Mouse (Mus musculus): ENCODE results near the gene Txnl4b. TPM values are rescaled to one million over a fixed set of nuclear protein-coding genes. Genes with fewer than 3 reads are reported as not detected.

Txnl4b gene
- total and polyA plus RNA-seq, 3 experiments, result 13.4 to 17.8 (median 13.6) TPM

- TF ChIP-seq HCFC1 (IDR thresholded peaks at IDR 0.05; ENCODE audit: low read depth, low read length), result peak; percentile 97
Measured at GRCm38 (mm10) chr8:109565498-109566333, at the start of gene Txnl4b, which contains the start of gene Dhx38 (continued).

DNA sequence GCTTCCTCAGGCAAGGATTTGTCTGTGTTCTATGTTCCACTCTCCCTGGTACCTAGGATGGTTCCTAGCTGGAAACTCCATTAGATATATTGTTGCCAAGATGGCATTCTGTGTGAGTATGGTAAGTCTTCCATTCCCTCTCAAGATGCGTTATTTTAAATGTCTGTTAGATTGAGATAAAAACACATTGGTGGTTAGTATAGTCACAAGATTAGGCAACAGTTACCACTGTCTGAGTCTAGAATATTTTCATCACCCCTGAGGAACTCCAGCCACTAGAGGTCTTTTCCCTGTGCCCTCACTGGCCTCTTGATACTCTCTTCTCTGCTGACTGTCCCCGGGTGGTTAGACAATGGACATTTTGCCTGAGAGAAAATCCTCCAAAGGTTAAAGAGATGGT, 41.7 kb upstream of the Txnl4b start:
- Histone ChIP-seq H3K27me3 (replicated peaks) (no peaks in the 10 kb centered on the region), H3K4me2 (ENCODE audit: insufficient read depth, low read depth, poor library complexity, severe bottlenecking) (no peak overlapping the region), H3K27ac (ENCODE audit: insufficient read depth, low read depth) (no peak overlapping the region), H3K9me3 (replicated peaks; ENCODE audit: low read length) (peaks cover 6% of the 10 kb centered on the region), H3K9ac (ENCODE audit: insufficient read depth, low read depth) (no peak overlapping the region), H3K4me1 (ENCODE audit: control insufficient read depth in 1 of 2, insufficient read depth in 2 of 2) (no peaks in the 10 kb centered on the region), H3K36me3 (replicated peaks in 1 of 2; ENCODE audit: control insufficient read depth in 1 of 2, insufficient read depth in 1 of 2, low read length in 1 of 2) (no peaks in the 10 kb centered on the region), H3K4me3 (replicated peaks in 1 of 3; ENCODE audit: low read depth in 2 of 3, low read length in 2 of 3, poor library complexity in 1 of 3) (no peak overlapping the region), H3K79me2 (replicated peaks; ENCODE audit: control insufficient read depth, extremely low read depth, insufficient read depth, poor library complexity, severe bottlenecking) (no peaks in the 10 kb centered on the region)
- dilution Hi-C loops (cut with MboI; ENCODE audit: extremely low pct_ligation_motif_present, extremely low pct_unique_long_range_greater_than_20kb, low sequenced_read_pairs), result no loop called here
- TF ChIP-seq USF2 (conservative IDR thresholded peaks at IDR 0.05; ENCODE audit: low read depth, low read length) (no peak), USF1 (IDR thresholded peaks at IDR 0.05; ENCODE audit: low read depth, low read length) (no peak), E2F4 (IDR thresholded peaks at IDR 0.05; ENCODE audit: insufficient replicate concordance, low read depth, low read length) (no peak), MAZ (IDR thresholded peaks at IDR 0.05; ENCODE audit: low read depth, low read length) (no peak), HCFC1 (IDR thresholded peaks at IDR 0.05; ENCODE audit: low read depth, low read length) (no peak), MYC (IDR thresholded peaks at IDR 0.05; ENCODE audit: low read depth, low read length) (no peak), CHD1 (IDR thresholded peaks at IDR 0.05; ENCODE audit: low read depth, low read length) (no peak), NELFE (IDR thresholded peaks at IDR 0.05; ENCODE audit: low read depth, low read length) (no peak), GABPA (IDR thresholded peaks at IDR 0.05; ENCODE audit: insufficient replicate concordance, low read depth, low read length) (no peak), MEF2A (IDR thresholded peaks at IDR 0.05; ENCODE audit: borderline replicate concordance, low read depth, low read length) (no peak), CHD2 (IDR thresholded peaks at IDR 0.05; ENCODE audit: low read length) (no peak), MAX (IDR thresholded peaks at IDR 0.05; ENCODE audit: low read length) (no peak), MAFK (IDR thresholded peaks at IDR 0.05; ENCODE audit: insufficient replicate concordance, low read length) (no peak), ETS1 (conservative IDR thresholded peaks at IDR 0.05; ENCODE audit: low read depth, low read length) (no peak), RAD21 (IDR thresholded peaks at IDR 0.05; ENCODE audit: low read depth, low read length) (no peak), TCF12 (IDR thresholded peaks at IDR 0.05; ENCODE audit: low read depth, low read length) (no peak)
- in situ Hi-C loops (cut with MboI; ENCODE audit: low pct_ligation_motif_present, low pct_unique_long_range_greater_than_20kb, low sequenced_read_pairs), result no loop called here
- DNase-seq (ENCODE audit: extremely low read depth), result no peak

All from CH12.LX (cell line).